Mouse (Mus musculus) mature B cell (primary cell): ENCODE results near the gene Pde10a.

ENCODE experiments used
- in situ Hi-C: fragments of 300-500 bp; cut with MboI; formaldehyde crosslinking; loops from 2 replicates; pipeline ENCODE4 v1.14.3; 2019

Gene Pde10a

GRCm38 (mm10) chr17:8757576-8757975, 232.4 kb downstream of the Pde10a start:
- in situ Hi-C loops, result no loop called here

- in situ Hi-C loops, result no loop called here
Observed at GRCm38 (mm10) chr17:8763248-8763647, 238.1 kb downstream of the Pde10a start.

GRCm38 (mm10) chr17:8765987-8766576, 240.9 kb downstream of the Pde10a start:
- in situ Hi-C loops, result no loop called here

- in situ Hi-C loops, result no loop called here
Observed at GRCm38 (mm10) chr17:8769155-8769554, 244.0 kb downstream of the Pde10a start.

- in situ Hi-C loops, result no loop called here
Observed at GRCm38 (mm10) chr17:8773391-8773790, 248.2 kb downstream of the Pde10a start.

- in situ Hi-C loops, result no loop called here
Observed at GRCm38 (mm10) chr17:8774301-8774700, 249.1 kb downstream of the Pde10a start.

- in situ Hi-C loops, result no loop called here
Observed at GRCm38 (mm10) chr17:8775571-8776161, 250.5 kb downstream of the Pde10a start.

GRCm38 (mm10) chr17:8777710-8778109, 252.5 kb downstream of the Pde10a start:
- in situ Hi-C loops, result no loop called here

GRCm38 (mm10) chr17:8778839-8779238, 253.7 kb downstream of the Pde10a start:
- in situ Hi-C loops, result no loop called here

GRCm38 (mm10) chr17:8780484-8780883, 255.3 kb downstream of the Pde10a start:
- in situ Hi-C loops, result no loop called here

GRCm38 (mm10) chr17:8781040-8781439, 255.9 kb downstream of the Pde10a start:
- in situ Hi-C loops, result no loop called here

GRCm38 (mm10) chr17:8781576-8781975, 256.4 kb downstream of the Pde10a start:
- in situ Hi-C loops, result no loop called here

GRCm38 (mm10) chr17:8785908-8786307, 260.7 kb downstream of the Pde10a start:
- in situ Hi-C loops, result no loop called here

GRCm38 (mm10) chr17:8786484-8786883, 261.3 kb downstream of the Pde10a start:
- in situ Hi-C loops, result no loop called here

- in situ Hi-C loops, result no loop called here
Observed at GRCm38 (mm10) chr17:8787762-8788161, 262.6 kb downstream of the Pde10a start.

GRCm38 (mm10) chr17:8791561-8791960, 266.4 kb downstream of the Pde10a start:
- in situ Hi-C loops, result no loop called here

- in situ Hi-C loops, result no loop called here
Observed at GRCm38 (mm10) chr17:8792611-8793010, 267.4 kb downstream of the Pde10a start.

GRCm38 (mm10) chr17:8797624-8798023, 272.5 kb downstream of the Pde10a start:
- in situ Hi-C loops, result no loop called here

GRCm38 (mm10) chr17:8798531-8799295, 273.5 kb downstream of the Pde10a start:
- in situ Hi-C loops, result no loop called here

- in situ Hi-C loops, result no loop called here
Observed at GRCm38 (mm10) chr17:8799296-8799731, 274.1 kb downstream of the Pde10a start.

GRCm38 (mm10) chr17:8799914-8800420, 274.8 kb downstream of the Pde10a start:
- in situ Hi-C loops, result no loop called here

GRCm38 (mm10) chr17:8800478-8801082, 275.4 kb downstream of the Pde10a start:
- in situ Hi-C loops, result no loop called here
